Mouse (Mus musculus): ENCODE results near the gene Zkscan1.

DNA sequence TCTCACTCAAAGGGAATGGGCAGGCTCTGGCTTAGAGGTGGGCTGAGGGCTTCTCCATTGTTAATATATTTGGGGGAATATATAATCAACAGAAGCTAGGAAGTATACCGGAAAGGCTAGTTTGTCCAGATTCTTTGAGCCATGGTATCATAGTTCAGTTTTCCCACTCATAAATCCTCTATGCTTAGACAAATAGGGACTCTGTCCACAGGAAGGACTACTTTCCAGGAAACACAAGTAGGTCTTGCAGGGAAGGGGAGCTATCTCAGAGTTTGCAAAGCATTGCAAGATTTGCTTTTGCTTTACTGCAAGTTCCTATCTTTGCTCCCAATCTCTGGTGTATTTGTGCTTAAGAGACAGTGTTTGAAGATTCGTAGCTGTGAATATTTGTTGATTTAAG is 20.1 kb downstream of the Zkscan1 start:
- TF ChIP-seq CTCF (IDR thresholded peaks at IDR 0.05; ENCODE audit: extremely low read depth, insufficient read depth, low read length) (no peak), POLR2A (IDR thresholded peaks at IDR 0.05; ENCODE audit: extremely low read depth, insufficient read depth, low read length) (no peak)
